Mouse (Mus musculus) urinary bladder, postnatal 36 days (tissue): ENCODE results near the gene Zbtb34.

Source experiments
- DNase-seq, 2 experiments: peaks; one replicate each; pipeline ENCODE4 v3.0.0; 2022; ENCODE audit warnings: low spot score in 2 of 2, mixed read lengths in 1 of 2

Gene Zbtb34

DNA sequence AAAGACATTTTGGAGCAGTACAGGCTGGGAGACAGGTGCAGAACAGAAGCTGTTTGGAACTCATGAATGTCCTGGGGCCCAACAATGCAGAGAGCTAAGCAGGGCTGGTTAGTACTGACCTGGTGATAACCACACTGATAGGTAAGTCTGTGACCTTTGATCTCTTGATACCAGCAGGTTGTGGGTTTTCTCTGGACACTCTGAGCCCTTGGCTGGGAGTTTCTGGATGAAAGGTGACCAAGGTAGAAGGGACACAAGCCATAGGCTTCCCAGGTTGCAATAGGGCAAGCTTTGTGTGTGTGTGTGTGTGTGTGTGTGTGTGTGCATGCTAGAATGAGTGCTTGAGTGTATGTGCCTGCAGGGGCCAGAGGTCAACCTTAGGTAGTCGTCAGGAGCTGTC is 15.7 kb upstream of the Zbtb34 start:
- DNase-seq, result no peak

DNA sequence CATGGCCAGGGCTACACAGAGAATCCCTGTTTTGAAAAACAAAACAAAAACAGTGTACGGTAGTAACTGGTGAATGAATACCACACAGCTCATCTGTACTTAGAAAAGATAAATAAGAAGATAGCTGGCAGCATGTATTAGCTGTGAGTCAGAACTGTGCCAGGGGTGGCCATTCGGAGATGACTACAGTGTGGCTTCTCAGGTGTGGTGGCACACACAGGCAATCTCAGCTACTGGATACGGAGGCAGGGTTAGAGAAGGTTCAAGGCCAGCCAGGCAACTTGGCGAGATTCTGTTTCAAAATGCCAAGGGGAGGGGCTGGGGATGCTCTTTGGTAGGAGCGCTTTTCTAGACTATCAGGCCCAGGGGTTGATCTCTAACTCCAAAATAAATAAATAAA is 14.6 kb upstream of the Zbtb34 start:
- DNase-seq, result no peak

DNA sequence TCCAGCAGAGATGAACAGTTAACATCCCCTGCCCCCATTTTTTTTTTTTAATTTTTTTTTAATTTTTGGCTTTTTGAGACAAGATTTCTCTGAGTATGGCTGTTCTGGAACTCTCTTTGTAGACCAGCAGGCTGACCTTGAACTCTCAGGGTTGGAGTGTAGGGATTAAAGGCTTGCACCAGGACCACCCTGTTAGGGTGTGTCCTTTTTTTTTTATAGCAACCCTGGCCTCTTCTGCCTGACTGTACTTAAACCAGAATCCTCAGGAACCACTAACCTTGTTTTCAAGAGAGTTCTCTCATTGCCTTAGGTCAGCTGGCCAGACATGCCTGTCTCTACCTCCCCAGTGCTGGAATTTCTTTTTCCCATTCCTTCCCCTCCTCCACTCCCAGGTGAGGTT is 13.7 kb upstream of the Zbtb34 start:
- no peak for DNase-seq

DNA sequence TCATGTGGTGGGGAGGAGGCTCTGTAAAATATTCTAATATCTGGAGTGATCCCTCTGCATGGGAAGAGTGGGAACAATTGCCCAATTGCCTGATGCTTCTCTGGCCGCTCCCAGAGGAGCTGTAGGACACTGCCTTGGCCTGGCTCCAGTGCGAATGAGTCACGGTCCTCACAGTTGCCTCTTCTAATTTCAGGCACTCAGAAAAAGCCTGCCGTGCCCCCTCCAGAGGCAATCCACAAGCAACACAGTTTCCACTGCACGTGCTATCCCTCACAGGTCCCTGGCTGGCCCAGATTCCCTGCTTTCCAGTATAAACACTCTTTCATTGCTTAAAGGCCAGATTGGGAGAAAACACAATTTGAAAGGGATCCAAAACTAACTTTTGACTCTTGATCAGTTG is 13.2 kb upstream of the Zbtb34 start:
- peak; percentile 75 to 92 for DNase-seq

DNA sequence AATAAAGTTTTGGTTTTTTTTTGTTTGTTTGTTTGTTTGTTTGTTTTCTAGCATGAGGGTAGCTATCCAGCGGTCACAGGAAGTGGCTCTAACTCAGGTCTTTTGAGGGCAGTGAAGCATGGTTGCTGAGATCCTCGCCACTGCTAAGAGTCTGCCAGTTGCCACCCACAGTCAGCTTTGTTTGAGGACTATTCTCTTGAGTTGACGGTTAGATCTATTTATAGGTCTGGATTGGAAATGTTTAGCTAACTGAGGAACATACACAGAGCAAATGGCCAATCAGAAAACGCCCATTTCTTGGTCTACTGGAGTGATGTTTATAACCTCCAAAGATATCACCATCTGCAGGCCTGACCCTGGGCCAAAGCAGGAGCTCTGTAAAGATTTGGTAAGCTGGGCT is 11.6 kb upstream of the Zbtb34 start:
- no peak for DNase-seq

DNA sequence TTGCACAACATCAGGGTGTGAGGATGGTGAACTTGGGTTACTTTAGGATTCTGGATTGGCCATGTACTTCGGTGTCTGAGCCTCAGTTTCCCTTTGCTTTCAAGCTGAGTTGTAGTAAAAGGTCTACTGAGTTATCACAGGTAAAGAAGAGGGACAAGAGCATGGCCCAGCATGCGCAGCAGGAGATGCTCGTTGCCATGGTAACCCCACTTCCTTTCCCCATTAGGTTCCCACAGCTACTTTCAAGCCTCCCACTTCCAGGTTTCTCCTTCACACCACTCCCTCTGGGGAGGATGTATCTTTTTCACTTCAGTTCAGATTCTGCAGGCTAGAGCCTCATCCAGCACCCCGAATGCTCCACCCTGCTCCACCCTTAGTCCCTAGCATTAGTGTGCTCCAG is 9.8 kb upstream of the Zbtb34 start:
- no peak for DNase-seq

DNA sequence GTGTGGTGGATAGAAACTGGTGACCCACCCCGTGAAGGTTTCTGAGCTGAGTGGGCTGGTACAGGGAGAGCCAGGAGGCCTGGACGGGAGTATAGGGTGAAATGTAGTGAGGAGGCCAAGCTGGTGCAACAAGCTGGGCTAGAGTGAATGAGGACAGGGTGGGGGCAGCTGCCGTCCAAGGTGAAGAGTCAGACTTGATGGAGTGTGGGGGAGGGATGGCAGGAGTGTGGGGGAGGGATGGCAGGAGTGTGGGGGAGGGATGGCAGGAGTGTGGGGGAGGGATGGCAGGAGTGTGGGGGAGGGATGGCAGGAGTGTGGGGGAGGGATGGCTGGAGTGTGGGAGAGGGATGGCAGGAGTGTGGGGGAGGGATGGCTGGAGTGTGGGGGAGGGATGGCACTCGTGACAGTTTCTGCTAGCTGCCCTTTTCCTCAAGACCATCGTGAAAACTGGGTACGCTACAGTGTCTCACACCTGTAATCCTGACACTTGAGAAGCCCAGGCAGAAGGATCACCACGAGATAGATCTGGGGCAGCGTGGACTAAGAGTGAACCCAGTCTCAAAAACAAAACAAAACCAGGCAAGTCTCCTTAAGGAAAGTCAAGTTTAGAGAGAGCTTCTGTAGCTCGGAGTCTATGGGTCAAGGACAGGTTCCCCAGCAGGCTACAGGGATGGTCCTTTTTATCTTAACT is 9.0 kb upstream of the Zbtb34 start:
- no peak for DNase-seq

DNA sequence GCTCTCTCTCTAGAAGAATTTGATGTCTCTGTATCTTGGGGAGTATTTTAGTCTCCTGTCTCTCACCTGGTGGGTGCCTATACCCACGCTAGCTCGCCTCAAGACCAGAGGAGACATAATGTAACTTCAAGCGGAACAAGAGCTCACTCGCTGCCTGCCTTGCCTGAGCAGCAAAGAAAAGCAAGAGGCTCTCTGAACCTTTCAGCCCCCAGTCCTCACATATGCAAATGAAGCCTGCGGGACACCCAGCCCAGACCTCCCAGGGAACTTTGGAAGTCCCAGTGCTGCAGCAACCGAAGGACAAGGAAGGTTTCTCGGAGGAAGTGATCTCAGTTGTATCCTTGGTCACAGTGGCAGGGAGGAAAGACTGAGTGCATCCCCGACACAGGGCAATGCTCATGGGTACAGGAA is 8.4 kb upstream of the Zbtb34 start:
- DNase-seq, result no peak

DNA sequence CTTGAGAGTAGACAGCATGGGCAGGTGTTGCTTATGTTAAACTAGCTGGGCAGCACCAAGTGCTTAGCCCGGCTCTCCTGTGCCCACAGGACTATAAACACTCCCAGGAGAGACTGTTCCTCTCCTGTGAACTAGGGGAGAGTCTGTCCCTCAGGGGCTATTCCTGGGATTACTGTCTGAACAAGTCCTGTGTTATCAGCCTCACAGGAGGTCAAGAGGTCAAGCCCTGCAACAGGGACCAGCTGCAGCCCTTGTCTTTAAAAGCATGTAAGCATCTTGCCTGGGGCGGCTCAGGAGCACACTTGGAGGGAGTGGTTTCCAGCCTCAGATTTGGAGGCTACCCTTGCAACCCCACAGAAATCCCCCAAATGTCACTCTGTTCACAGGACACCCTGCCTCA is 7.3 kb upstream of the Zbtb34 start:
- no peak for DNase-seq

DNA sequence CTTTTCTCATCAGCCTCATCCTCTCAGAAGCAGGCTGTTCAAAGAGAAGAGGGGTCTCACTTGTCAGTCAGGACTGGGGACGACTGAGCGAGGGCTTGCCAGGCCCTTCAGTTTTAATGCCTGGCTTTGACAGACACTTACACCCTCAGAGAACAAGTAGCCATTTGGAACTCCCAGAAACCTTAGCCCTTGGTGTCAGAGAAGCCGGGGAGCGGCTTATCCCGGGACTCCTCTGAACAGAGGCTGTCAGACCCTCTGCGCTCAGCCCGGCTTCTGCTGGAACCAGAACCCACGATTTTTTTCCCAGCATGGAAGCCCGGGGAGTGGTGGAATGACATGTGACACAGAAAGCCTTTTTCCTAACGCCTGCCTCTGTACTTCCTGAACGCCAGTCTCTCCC is 6.1 kb upstream of the Zbtb34 start:
- no peak for DNase-seq

DNA sequence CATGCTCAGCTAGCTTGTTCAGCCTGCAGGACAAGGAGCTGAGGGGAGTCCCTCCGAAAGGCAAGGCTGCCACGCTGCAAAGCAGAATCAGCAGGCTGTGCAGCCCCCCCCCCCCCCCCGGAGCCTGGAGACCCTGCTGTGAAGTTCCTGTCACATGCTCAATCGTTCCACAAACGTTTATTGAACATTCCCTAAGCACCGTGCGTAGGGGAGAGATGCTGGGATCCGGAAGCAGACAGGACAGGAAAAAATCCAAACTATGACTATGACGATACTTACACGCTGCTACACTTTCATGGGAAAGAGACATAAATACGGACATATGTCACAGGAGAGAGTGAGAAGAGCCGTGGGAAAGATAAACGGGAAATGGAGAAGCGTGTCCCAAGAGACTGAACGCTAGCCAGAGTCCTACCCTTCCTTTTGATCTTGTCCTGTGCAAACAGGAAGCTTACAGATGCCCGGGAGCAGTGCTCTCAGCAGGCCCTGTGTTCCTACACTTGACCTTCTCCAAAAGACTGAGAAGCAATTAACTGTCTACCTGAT is 5.0 kb upstream of the Zbtb34 start:
- DNase-seq, result no peak

DNA sequence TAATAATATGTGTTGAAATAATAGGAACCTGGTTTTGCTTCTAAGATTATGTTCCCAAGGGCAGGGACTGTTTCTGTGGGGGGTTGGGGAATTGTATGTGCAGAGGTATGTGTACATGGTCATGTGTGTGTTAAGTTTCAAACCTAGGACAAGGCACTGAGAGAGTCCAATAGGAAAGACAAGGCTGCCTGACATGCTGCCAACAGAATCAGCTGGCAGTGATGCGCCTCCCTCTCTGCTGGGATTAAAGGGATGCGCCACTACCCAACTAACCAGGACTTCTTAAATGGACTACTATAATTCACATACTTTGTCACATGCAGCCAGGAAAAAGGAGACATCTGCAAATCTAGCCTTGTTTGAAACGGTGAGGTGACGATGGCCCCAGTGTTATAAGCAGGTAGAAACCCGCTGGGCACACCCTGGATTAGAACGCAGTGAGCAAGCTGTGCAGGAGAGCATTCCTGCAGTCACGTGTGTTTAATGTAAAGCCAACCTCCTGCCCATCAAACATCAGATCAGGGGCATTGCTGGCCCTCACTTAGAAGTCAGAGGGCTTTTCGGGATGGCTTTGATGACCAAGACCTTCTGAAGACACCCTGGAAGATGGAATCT is 4.0 kb upstream of the Zbtb34 start:
- no peak for DNase-seq

DNA sequence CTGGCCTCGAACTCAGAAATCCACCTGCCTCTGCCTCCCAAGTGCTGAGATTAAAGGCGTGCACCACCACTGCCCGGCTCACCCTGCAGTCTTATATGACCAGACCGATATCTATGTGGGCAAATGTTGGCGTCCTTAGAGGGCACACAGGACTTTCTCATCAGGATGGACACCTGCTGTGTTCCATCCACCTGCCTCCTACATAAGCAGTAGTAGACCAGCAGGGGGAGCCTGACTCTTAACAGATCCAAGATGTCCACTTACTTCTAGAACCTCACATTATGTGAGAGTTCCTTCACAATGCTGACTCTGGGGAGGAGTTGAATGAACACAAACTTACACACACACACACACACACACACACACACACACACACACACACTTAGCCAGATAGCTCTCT is 1.8 kb upstream of the Zbtb34 start:
- peak; percentile 26 to 37 for DNase-seq

DNA sequence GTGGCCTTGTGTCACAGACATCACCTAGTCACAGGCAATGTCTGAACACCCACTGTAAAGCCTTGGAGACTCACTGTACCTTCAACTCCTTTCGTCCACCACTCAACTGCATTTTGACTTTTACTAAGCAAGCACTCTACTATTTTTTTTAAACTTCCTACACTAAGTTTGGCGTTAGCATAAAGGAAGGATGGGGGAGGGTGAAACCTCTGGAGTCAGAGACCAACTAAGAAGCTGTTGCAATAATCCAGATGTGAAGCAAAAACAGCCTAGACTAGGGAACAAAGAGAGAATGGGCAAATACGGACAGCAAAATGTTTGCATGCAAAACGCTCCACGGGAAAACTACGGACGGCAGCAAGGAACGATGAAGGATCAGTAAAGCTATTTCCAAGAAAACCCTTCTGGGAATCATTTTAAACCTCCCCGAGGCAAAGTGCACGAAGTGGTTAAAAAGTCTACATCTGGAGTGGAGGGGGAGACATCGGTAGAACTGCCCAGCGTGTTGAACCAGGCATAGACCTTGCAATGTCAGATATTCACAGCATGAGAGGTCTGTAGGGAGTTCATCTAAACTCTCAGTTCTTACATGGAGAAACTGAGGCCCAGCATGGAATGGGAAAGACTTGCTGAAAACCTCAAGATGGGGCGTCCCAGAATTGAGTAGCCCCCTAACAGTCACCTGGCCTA is 898 bp downstream of the Zbtb34 start:
- DNase-seq, result no peak

DNA sequence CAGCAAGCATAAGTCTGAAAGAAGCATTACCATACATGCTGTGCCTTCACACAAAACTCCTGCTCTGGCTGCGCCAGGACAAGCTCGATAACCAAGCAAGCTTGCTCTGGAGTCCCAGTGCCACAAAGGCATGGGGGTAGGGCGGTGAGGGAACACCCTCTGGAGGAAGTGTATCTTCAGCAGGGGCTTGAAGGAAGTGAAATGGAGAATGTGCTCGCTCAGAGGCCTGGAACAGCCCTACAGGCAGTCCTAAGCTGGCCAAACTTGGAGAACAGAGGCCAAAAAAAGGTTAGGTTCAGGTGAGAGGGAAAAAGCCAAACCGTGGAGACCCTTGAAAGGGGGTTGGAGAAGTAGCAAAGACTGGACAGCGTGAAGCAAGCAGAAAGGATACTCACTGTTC is 1.8 kb downstream of the Zbtb34 start:
- peak; percentile 37 to 43 for DNase-seq

DNA sequence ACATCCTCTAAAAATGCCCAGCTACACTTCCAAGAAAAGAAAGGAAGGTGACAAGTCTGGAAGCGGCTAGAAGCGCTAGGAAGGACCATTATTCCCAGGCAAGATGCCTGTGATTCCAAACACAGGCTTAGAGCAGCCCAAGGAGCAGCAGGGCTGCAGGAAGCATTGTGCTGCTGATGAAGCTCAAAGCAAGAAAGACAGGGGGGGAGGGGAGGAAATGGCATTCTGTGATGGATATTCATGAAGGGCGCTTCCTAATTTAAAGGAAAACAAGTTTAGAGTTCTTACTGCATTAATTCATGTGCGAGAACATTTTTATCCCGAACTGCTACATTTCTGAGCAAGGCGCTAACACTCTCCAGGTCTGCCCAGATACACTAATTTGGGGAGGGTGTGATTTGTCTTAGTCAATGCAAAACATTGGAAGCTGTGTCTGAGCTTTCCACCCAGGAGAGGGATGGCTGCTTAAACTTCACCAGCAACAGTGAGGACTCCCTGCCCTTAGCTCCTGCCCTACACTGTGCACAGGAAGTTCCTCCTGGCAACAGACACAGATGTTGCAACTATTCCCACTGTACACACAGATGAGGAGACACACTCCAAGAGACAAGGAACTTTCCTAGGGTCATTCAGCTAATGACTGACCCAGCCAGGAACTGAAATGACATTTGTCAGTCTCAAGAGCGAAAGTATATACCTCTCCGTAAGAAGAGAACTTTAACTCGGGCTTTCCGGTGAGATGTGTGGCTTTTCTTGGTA is 4.3 kb downstream of the Zbtb34 start:
- no peak for DNase-seq

DNA sequence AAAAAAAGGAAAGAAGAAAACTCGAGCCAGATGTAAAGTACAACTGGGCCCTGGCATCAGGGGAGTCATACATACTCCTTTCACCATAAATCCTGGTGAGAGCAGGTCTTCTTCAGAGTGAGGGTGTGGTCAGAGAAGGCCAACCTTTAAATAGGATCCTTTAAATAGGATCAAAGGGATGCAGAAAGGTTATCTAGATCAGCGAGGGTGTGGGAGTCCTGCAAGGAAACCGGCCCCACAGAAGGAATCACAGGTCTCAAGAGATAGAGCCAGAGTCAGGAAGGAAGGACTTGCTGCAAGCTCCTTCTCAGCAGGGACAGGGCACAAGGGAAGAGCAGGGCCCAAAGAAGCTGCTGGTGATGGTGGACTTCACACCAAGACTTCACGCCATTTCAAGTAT is 13.7 kb downstream of the Zbtb34 start:
- no peak for DNase-seq

DNA sequence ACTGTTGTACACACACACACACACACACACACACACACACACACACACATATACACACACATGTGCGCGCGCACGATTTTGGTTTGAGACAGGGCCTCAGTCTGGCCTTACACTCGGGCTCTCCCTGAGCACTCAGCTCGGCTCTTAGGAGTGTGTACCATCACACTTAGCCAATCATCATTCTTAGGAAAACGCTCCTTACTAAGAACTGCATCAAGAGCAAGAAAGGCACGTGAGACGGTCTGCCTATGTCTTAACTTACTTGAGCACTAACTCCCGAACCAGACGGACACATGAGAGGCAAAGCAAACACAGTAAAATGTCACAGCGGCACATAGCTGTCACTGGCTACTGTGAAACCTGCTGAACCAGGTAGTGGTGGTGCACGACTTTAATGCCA is 17.1 kb downstream of the Zbtb34 start:
- no peak for DNase-seq

DNA sequence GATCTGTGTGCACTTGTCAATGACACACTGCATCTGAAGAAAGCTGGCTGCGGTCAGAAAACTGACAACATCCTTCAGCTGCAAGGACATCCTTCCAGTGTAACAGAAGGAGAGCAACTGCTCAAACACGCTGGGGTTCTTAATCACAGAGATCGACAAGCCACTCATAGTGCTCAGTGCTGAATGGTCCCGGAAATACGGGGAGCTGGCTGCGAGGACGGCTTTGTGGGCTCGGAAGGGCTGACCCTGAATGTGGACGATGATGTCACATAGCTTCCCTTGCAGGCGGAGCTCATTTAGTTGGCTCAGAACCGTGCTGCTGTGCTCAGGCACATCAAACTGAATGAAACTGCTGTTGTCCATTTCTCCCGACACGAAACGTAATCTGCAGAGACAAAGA is 19.0 kb downstream of the Zbtb34 start:
- no peak for DNase-seq

DNA sequence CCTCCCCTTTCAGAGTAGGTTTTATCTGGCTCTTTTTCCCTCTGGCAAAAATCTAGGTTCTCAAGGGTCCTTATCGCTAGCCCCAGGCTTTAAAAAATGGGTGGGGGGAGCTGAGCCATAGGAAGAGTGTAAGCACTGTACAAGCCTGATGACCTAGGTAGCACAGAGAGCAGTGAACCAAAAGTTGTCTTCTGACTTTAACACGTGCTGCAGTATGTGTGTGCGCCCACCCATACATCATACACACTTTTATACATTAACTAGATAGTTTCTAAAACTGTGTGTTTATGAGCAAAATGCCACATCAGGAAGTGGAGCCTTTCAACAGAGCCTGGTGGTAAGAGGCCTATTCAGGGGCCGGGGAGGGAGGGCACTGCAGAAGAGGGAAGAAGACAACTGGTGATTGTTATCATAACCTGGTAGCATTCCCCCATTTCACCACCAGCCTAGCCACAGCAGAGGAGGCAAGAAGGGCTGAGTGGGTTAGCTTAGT is 27.6 kb downstream of the Zbtb34 start:
- no peak for DNase-seq

DNA sequence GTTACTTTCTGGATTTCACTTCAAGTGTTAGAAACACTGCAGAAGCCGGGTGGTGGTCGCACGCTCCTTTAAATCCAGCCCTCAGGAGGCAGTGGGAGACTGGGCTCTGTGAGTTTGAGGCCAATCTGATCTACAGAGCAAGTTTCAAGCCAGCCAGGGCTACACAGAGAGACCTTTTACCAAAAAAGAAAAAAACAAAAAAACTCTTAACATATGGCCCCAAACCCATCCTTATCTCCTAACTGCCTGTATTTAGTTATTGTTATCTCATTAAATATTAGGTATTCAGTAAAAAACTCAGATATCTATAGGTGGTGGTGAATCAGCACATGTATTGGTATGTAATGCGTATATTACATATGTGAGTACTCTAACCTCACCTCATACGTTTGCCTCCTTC is 28.5 kb downstream of the Zbtb34 start:
- no peak for DNase-seq

DNA sequence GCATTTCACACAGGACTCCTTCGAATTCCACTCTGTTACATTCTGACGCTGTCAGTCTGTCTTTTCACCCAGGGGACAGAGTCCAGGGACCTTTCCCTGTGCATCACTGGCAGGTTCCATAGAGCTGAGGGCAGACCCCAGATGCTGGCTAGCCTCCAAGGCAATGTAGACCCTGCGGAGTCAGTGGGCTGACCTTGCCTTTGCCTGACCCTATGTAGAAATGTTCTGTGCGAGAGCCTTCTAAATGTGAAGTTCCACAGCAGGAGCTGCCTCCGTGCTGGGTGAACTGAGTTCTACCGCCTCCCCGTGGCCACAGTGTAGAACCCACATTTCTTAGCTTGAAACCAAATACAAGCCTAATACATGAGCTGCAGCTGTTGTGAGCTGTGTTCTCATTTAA is 28.9 kb downstream of the Zbtb34 start:
- peak; percentile 46 to 58 for DNase-seq
